Mouse (Mus musculus) embryonic facial prominence, embryonic 12.5 days (tissue): Measurements from ENCODE around the gene Brinp1. TPM values are rescaled to one million over a fixed set of nuclear protein-coding genes. Genes with fewer than 3 reads are reported as not detected.

ENCODE experiments used
- ATAC-seq: fragments of 200-750 bp; cut with Nextera tagmentation; 2 replicates; pipeline ENCODE4 v1.8.0; 2017; ENCODE audit not compliant: insufficient number of reproducible peaks, insufficient read depth, low FRiP score, low TSS enrichment
- H3K27ac ChIP-seq: fragments of 300-500 bp; sonication (generic); 2 replicates; pipeline ENCODE4 v1.5.1; 2016; ENCODE audit warnings: mild to moderate bottlenecking
- H3K27me3 ChIP-seq: fragments of 300-500 bp; sonication (generic); 2 replicates; pipeline ENCODE4 v1.6.1; 2016; ENCODE audit warnings: mild to moderate bottlenecking, moderate library complexity
- H3K36me3 ChIP-seq: fragments of 300-500 bp; sonication (generic); 2 replicates; pipeline ENCODE4 v1.6.1; 2016; ENCODE audit warnings: mild to moderate bottlenecking
- H3K4me1 ChIP-seq: fragments of 300-500 bp; sonication (generic); 2 replicates; pipeline ENCODE4 v1.6.1; 2016
- H3K4me2 ChIP-seq: fragments of 300-500 bp; sonication (generic); replicated peaks from 2 replicates; pipeline ENCODE4 v1.6.1; 2016; ENCODE audit warnings: mild to moderate bottlenecking, moderate library complexity
- H3K4me3 ChIP-seq: fragments of 300-500 bp; sonication (generic); 2 replicates; pipeline ENCODE4 v1.5.1; 2016; ENCODE audit warnings: mild to moderate bottlenecking
- H3K9ac ChIP-seq: fragments of 300-500 bp; sonication (generic); 2 replicates; pipeline ENCODE4 v1.6.1; 2016; ENCODE audit warnings: mild to moderate bottlenecking, moderate library complexity
- H3K9me3 ChIP-seq: fragments of 300-500 bp; sonication (generic); 2 replicates; pipeline ENCODE4 v1.6.1; 2016; ENCODE audit warnings: mild to moderate bottlenecking, moderate library complexity
- WGBS: fragments of 180-500 bp; shearing (Covaris S2); methylation state at CpG from one replicate; pipeline ENCODE4 v1.1.7; 2016; 5-methylcytosine and 5-hydroxymethylcytosine counted together
- polyA plus RNA-seq: library from polyadenylated mRNA; unstranded; fragments of >200 nt; fragmentation: Nextera tagmentation; extraction: Ambion mirVana; gene quantifications from 2 replicates; pipeline ENCODE4 v1.2.1, GENCODE M21; 2016

Brinp1 gene
- polyA plus RNA-seq, 1 experiment from 2014 or later, result 10.1 TPM

DNA sequence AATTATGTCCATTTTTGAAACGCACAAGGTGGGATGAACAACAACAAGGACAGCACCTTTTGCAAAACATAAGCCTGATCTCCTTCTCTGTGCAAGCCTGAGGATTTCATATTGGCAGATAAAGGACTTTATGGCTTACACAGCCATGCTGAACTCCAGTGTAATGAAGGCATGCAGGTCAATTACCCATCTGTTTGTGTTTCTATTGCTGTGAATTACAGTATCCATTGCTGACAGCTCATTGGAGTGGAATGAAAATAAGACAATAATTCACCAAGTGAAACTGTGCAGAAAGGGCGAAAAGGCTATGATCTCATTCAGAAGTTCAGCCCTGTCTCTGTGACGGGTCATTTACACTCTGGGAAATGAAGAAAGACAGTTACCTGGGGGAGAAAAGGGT, 147.7 kb downstream of the Brinp1 start:
- Histone ChIP-seq H3K4me2 (no peak overlapping the region), H3K4me1 (no peaks in the 10 kb centered on the region), H3K4me3 (no peak overlapping the region), H3K27me3 (no peaks in the 10 kb centered on the region), H3K9ac (no peak overlapping the region), H3K9me3 (no peaks in the 10 kb centered on the region), H3K36me3 (no peaks in the 10 kb centered on the region), H3K27ac (no peak overlapping the region)
- no peak for ATAC-seq
- 63% methylated on average over 3 of the region's 3 CpGs for WGBS

DNA sequence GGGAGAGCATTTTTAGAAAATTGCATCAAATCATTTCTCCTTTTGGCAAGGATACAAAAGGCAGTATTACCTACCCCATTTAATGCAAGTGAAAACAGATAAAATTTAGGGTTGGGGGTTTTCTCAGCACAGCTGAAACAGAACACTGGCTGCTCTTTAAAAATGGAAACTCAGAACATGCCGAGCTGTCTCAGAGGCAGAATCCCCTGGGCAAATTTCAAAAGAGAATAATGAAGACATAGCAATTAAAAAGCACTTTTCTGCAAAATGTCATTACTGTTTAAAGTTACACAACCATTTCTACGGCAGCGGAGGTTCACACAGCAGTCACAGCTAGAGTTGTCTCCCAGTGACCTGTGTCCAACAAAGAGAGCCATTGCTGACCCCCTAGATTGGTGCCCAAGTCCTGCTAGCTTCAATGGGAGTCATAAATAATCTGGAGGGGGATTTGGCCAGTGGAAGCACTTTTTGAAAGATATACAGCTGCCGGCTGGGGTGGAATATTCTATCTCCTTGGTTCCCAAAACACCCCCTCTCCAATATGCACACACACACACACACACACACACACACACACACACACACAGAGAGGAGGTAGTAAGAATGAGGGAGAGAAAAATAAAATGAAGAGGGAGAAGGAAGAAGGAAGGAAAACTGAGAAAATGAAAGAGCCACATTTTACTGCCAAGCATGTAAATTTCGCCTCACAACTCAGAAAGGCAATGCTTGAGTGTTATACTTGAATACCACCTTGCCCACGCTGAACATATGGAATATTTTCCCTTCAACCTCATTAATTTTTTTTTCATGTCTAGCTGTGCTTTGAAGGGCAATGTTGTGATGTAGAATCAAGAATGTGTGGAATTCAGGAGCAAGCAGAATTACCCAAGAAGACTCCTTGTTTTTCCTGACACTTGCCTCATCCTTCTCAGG, 152.0 kb downstream of the Brinp1 start:
- no peak overlapping the region for H3K9ac ChIP-seq
- WGBS, result 60% methylated on average over 6 of the region's 6 CpGs

DNA sequence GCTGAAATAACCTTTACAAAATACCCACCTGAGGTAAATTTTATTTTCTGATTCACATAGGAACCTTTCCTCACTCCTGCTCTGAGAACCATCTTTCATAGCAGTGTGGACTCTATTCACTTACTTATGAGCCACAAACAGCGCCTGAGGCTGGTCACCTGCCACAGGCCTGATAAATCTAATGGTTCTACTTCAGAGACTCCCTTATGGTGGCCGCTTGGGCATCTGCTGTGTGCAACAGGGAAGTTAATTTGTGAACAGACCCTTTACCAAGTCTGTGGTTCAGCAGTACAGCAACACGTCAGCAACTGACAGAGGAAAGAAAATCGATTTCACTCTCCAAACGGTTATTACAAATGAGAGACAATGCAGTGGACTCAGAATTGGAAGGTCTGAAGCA, 164.2 kb downstream of the Brinp1 start:
- no peak overlapping the region for H3K27ac ChIP-seq
- no peaks in the 10 kb centered on the region for H3K4me1 ChIP-seq
- no peaks in the 10 kb centered on the region for H3K9me3 ChIP-seq
- H3K27me3 ChIP-seq, result no peaks in the 10 kb centered on the region
- no peak overlapping the region for H3K9ac ChIP-seq
- ATAC-seq, result no peak
- 83% methylated on average over 5 of the region's 5 CpGs for WGBS
- no peak overlapping the region for H3K4me2 ChIP-seq
- H3K4me3 ChIP-seq, result no peak overlapping the region
- H3K36me3 ChIP-seq, result no peaks in the 10 kb centered on the region

More for the DNA sequence above, 152.0 kb downstream of the Brinp1 start:
- H3K4me3 ChIP-seq, result no peak overlapping the region
- no peak for ATAC-seq
- H3K4me1 ChIP-seq, result no peaks in the 10 kb centered on the region
- 0 out of 2 replicates have a peak overlapping the region, but pooled peaks have one; percentile 11 for H3K27ac ChIP-seq
- no peaks in the 10 kb centered on the region for H3K9me3 ChIP-seq
- no peaks in the 10 kb centered on the region for H3K27me3 ChIP-seq
- no peaks in the 10 kb centered on the region for H3K36me3 ChIP-seq
- no peak overlapping the region for H3K4me2 ChIP-seq

DNA sequence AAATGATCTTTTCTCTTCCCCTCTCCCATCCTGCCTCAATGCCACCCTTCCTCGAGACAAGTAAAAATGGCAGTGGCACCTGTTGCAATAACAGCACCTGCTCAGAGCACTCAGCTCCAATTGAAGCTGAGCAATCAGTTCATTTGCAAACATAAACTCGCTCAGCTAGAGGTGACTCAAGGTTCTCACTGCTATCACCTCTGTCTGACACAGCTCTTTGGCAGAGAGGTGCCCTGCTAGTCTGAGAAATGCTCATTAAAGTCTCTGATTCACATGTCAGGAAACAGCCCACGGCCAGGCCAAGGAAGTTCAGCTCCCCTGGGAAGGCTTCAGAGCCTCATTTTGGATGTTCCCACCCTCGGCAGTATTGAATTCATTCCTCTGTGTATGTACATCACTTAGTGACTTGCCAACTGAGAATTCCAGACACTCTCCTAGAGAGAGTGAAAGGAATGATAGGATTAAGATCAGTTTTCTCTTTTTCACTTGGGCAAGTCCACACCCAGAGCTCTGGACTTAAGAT, 165.7 kb downstream of the Brinp1 start:
- WGBS, result 45% methylated on average over 4 of the region's 4 CpGs
- no peaks in the 10 kb centered on the region for H3K36me3 ChIP-seq
- no peak overlapping the region for H3K27ac ChIP-seq
- no peaks in the 10 kb centered on the region for H3K27me3 ChIP-seq
- no peak overlapping the region for H3K4me2 ChIP-seq
- no peak overlapping the region for H3K4me3 ChIP-seq
- no peaks in the 10 kb centered on the region for H3K4me1 ChIP-seq
- H3K9ac ChIP-seq, result no peak overlapping the region
- no peaks in the 10 kb centered on the region for H3K9me3 ChIP-seq
- ATAC-seq, result no peak

DNA sequence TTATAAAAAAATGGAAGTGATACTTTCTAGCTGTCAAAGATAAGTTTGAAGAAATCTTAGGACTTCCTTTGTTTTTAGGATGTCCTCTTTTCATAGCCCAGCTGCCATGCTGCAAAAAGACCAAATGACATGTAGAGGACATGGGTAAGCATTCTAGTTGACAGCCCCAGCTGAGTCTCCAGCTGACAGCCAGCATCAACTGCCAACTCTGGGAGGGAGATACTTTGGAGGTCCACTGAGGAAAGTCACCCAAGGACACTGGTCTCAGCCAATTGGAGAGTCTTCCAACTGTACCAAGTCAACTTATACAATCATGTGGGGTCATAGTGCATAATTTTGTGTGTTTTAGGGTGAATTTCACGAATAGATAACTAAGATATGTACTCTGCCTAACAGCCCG, 166.6 kb downstream of the Brinp1 start:
- Histone ChIP-seq H3K9me3 (no peaks in the 10 kb centered on the region), H3K4me2 (no peak overlapping the region), H3K4me1 (no peaks in the 10 kb centered on the region), H3K36me3 (no peaks in the 10 kb centered on the region), H3K9ac (no peak overlapping the region), H3K4me3 (no peak overlapping the region), H3K27ac (no peak overlapping the region), H3K27me3 (no peaks in the 10 kb centered on the region)
- ATAC-seq, result no peak
- 75% methylated on average over 2 of the region's 2 CpGs for WGBS

DNA sequence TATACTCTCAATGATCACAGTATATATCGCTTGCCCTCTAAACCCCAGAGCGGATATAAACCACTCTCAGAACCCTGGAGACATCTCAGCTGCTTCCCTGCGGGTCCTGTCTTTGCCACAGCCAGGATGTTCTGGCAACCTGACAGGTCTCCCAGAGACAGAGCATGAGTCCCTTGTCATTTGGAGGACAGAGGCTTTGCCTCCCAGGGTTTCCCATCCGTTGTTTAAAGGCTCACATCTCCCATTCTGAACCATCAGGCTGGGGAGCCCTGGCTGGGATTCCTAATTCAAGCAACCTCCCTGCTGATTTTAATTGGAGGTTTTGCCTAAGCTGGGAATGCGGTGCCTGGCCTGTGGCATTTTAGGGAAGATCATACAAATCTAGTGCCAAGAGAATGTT, 185.9 kb downstream of the Brinp1 start:
- no peaks in the 10 kb centered on the region for H3K9me3 ChIP-seq
- no peak for ATAC-seq
- no peak overlapping the region for H3K9ac ChIP-seq
- no peaks in the 10 kb centered on the region for H3K4me1 ChIP-seq
- WGBS, result 36% methylated on average over 5 of the region's 5 CpGs
- no peak overlapping the region for H3K27ac ChIP-seq
- no peaks in the 10 kb centered on the region for H3K36me3 ChIP-seq
- H3K4me2 ChIP-seq, result no peak overlapping the region
- no peak overlapping the region for H3K4me3 ChIP-seq
- H3K27me3 ChIP-seq, result no peaks in the 10 kb centered on the region

DNA sequence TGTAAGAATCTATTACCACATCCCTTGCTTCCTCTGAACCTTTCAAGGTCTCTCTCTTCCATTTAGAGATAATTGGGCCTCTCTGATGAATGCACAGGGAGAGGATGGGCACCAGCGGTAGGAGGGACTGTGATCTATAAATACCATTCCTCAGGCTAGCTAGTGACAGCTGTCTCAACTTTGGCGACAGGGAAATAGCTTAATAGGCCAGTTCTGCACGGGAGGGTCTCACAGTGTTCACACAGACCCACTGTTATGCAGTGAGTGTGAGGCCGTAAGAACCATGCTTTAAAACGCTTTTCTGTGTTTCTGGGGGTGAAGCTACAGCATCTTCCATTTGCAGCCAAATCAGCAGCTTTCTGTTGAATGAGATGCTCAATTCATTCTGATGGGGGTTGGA, 186.8 kb downstream of the Brinp1 start:
- Histone ChIP-seq H3K27me3 (no peaks in the 10 kb centered on the region), H3K9ac (no peak overlapping the region), H3K9me3 (no peaks in the 10 kb centered on the region), H3K4me2 (no peak overlapping the region), H3K4me3 (no peak overlapping the region), H3K36me3 (no peaks in the 10 kb centered on the region), H3K27ac (no peak overlapping the region), H3K4me1 (no peaks in the 10 kb centered on the region)
- 37% methylated on average over 5 of the region's 5 CpGs for WGBS
- no peak for ATAC-seq

DNA sequence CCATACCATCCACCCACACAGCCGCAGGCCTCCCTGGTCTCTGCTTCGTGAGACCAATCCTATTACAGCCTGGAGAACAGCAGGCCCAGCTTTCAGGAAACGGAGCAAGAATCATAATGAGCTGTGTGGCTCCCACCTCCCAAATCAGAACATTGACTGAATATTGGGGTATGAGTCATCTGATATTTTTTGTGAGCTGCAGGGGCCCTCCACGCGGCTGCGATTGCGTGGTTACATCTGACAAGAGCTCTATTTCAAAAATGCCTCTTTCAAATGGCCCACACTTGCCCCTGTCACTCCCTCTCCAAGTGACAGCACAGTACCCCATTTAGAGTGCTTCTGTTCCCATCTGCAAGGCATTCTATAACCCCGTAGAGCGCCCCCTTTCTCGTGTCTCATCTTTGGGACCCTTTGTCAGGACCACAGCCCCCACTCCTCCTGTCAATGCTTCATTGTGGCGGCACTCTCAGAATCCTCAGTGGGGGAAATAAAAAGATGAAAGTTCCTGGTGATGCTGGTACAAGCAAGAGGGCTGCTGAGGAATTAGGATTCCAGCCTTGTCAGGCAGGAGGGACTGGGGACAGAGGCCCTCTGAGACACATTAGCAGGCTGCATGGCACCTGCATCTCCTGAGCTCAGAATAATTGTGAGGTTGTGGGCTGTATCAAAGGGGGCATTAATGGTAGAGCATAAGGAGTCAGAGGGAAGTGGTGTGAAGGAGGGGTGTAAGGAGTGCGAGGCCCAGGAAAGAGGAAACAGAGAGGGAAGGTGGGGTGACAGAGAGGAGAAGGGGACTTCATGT, 188.2 kb downstream of the Brinp1 start:
- Histone ChIP-seq H3K4me2 (no peak overlapping the region), H3K27ac (no peak overlapping the region), H3K4me3 (no peak overlapping the region), H3K36me3 (no peaks in the 10 kb centered on the region), H3K9me3 (no peaks in the 10 kb centered on the region), H3K9ac (no peak overlapping the region), H3K4me1 (no peaks in the 10 kb centered on the region), H3K27me3 (no peaks in the 10 kb centered on the region)
- WGBS, result 65% methylated on average over 12 of the region's 12 CpGs
- ATAC-seq, result no peak

DNA sequence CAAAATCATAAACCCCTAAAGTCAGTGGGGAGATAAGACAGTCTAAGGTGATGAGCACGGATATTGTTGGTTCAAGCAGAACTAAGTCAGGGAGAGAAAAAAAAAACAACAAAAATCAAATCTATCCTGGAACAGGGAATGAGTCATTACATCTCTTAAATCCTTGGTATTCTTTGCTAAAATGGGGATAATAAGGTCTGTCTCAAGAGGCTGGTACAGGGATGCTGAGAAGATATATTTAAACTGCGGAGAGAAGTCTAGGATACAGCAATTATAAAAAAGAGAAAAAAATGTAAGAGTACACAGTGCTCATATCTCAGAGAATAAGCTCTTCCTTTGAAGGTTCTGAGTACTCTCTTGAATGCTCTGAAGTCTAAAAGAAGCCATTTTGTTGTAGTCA, 189.3 kb downstream of the Brinp1 start:
- 91% methylated on average over 2 of the region's 2 CpGs for WGBS
- H3K27ac ChIP-seq, result no peak overlapping the region
- no peaks in the 10 kb centered on the region for H3K36me3 ChIP-seq
- no peak overlapping the region for H3K4me2 ChIP-seq
- H3K4me3 ChIP-seq, result no peak overlapping the region
- H3K27me3 ChIP-seq, result no peaks in the 10 kb centered on the region
- no peak for ATAC-seq
- H3K9me3 ChIP-seq, result no peaks in the 10 kb centered on the region
- no peaks in the 10 kb centered on the region for H3K4me1 ChIP-seq
- H3K9ac ChIP-seq, result no peak overlapping the region

DNA sequence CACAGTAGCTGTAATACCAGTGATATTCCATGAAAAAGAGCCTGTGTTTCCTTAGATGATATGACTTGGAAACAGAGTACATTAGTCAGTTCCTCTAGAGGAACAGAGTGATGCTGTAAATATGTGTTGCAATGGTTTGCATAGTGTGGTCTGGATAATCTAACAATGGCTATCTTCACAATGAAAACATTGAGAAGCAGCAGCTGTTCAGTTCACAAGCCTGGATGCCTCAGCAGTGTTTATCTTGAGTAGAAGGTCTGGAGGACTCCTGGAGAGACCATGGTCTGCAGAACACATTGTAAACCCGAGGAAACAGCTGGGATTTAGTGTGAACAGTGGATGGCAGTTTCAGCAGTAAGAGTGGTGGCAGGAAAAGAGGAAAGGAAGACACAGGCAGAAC, 233.2 kb downstream of the Brinp1 start:
- H3K27ac ChIP-seq, result no peak overlapping the region
- no peak for ATAC-seq
- H3K36me3 ChIP-seq, result no peaks in the 10 kb centered on the region
- H3K9ac ChIP-seq, result no peak overlapping the region
- 27% methylated on average over 1 of the region's 1 CpGs for WGBS
- no peaks in the 10 kb centered on the region for H3K9me3 ChIP-seq
- no peaks in the 10 kb centered on the region for H3K27me3 ChIP-seq
- H3K4me2 ChIP-seq, result no peak overlapping the region
- no peak overlapping the region for H3K4me3 ChIP-seq
- no peaks in the 10 kb centered on the region for H3K4me1 ChIP-seq
